Mouse (Mus musculus): ENCODE measurements around the gene Naaa. TPM values are rescaled to one million over a fixed set of nuclear protein-coding genes. Genes with fewer than 3 reads are reported as not detected.

The Naaa gene
- polyA plus RNA-seq (2014; fragmentation: Illumina TruSeq; extraction: RNeasy Lipid Tissue Mini Kit (QIAGEN cat#74804); ENCODE audit: low read depth, low replicate concordance) = 19.8 TPM

DNA sequence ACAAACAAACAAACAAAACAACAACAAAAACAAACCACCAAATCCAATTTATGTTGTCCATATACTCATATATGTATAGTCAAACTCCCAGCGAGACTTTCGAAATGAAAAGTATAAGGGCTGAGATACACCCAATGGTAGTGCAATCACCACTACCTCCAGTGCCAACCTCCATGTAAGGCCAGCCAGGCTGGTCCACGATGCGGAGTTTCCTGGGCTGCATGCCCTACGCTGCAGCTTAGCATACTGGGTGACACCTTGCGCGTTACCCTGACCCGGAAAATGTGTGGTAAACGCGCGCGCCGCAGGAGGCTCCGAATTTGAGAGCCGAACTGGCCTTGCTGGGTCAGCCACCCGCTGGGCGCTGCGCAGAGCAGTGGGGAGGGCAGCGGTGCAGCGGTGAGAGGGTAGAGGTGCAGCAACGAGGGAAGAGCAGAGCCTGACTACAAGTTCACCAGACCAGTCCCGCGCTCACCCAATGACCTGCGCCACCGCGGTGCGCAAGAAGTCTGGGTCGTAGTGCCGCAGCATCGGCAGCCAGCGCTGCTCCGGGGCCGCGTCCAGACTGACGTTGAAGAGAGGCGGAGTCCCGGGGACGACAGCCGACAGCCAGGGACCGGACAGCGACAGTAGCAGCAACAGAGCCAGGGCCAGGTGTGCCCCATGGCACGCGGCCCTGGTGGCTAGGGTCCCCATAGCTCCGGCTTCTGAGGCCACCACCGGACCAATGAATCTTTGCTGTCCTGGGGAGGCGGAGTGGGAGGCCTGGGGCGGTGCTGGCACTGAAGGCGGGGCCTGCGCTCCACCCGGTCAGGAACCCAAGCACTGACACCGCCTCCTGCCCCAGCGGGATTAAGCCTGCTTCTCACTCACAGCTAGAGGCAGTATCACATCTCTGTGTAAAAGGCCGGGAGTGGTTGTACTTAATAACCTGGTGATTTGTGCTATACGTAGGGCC is at the start of gene Naaa:
Gene Naaa, minus strand, starts transcription at position 734 of the 958 bp plus-strand sequence.

DNA sequence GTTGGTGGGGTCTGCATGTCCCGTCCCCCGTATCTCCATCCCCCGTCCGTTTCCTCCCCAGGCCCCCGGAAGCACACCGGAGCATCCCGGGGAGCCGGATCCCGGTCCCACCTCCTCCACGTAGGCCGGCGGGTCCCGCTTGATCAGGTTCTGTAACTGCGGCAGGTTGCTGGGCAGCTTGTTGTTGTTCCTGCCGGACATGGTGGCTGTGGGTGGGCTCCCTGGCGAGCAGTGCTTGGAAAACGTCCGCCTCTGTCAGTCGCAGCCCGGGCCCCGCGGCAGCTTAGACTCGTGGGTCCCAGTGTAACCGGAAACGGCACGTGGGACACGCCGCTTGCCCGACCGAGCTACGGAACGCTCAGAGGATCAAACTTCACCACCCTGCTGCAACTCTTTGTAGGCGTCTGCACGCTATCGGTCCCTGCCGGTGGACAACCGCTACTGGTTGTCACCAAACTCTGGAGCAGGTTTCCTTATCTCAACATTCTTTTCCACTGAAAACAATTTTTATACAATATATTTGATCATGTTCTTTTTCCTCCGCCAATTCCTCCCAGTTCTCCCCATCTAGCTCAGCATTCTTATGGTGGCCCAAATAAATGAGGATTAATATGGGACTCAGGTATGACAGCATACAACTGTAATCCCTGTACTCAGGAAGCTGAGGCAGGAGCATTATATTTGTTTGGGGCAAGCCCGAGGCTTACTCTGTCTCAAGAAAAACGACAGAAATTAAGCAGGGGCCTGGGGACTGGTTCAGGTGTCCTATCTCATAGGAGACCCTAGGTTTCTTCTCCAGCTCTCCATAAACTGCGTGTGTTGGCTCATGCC is 31.9 kb upstream of the Naaa start, which contains the start of gene Sdad1:
Gene Sdad1, minus strand, starts transcription at position 799 of the 831 bp plus-strand sequence.

DNA sequence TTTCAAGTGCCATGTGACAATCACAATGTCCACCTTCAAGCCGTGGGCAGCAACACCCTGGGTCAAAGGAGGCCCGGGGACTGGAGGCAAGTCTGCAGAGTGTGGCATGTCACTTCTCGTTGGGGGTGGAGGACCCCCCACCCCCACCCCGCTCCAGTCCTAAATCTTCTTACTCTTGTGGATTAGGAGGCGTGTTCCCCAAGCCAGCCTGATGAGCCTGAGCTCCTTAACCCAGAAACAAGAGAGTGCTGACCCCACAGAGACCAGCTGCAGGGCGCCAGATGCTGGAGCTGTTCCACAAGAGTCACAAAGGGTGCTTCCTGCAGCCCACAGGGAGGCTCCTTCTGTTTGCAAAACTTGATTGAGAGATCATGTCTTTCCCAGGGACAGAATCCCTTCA is 21.8 kb downstream of the Naaa start, which contains the start of gene Ppef2:
Gene Ppef2, minus strand, starts transcription at position 61 of the 400 bp plus-strand sequence.

DNA sequence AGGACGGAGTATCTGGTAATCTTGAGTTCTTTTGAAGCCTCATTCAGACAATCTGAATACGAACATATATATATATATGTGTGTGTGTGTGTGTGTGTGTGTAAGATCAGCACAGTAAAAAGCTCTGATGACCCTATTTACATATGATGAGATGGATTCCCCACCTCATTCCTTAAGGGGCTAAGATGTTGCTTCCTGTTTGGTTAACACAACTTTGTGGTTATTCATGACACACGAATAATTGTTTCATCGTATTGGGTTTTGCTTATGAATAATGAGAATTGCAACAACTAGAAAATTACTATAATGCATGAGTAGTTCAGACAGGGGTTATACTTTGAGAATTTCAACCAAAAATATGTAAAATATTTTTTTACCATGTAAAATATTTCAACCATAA is 62.7 kb downstream of the Naaa start, which contains the start of gene U90926:
Gene U90926, minus strand, starts transcription at position 101 of the 400 bp plus-strand sequence.

Other genes starting within 250 kb of the Naaa start
- gene Cdkl2, start 234.3 kb downstream of the Naaa start, polyA plus RNA-seq (2014; fragmentation: Illumina TruSeq; extraction: RNeasy Lipid Tissue Mini Kit (QIAGEN cat#74804); ENCODE audit: low read depth, low replicate concordance) = 19.8 TPM
- gene G3bp2, start 194.5 kb downstream of the Naaa start, polyA plus RNA-seq (2014; fragmentation: Illumina TruSeq; extraction: RNeasy Lipid Tissue Mini Kit (QIAGEN cat#74804); ENCODE audit: low read depth, low replicate concordance) = 249 TPM
- 164 TPM for gene Uso1, start 140.2 kb downstream of the Naaa start, polyA plus RNA-seq (2014; fragmentation: Illumina TruSeq; extraction: RNeasy Lipid Tissue Mini Kit (QIAGEN cat#74804); ENCODE audit: low read depth, low replicate concordance)
- gene U90926, start 62.8 kb downstream of the Naaa start, polyA plus RNA-seq (2014; fragmentation: Illumina TruSeq; extraction: RNeasy Lipid Tissue Mini Kit (QIAGEN cat#74804); ENCODE audit: low read depth, low replicate concordance) = not detected
- not detected for gene Ppef2, start 21.9 kb downstream of the Naaa start, polyA plus RNA-seq (2014; fragmentation: Illumina TruSeq; extraction: RNeasy Lipid Tissue Mini Kit (QIAGEN cat#74804); ENCODE audit: low read depth, low replicate concordance)
- gene Sdad1, start 32.3 kb upstream of the Naaa start, polyA plus RNA-seq (2014; fragmentation: Illumina TruSeq; extraction: RNeasy Lipid Tissue Mini Kit (QIAGEN cat#74804); ENCODE audit: low read depth, low replicate concordance) = 17.4 TPM
- gene Cxcl9, start 49.9 kb upstream of the Naaa start, polyA plus RNA-seq (2014; fragmentation: Illumina TruSeq; extraction: RNeasy Lipid Tissue Mini Kit (QIAGEN cat#74804); ENCODE audit: low read depth, low replicate concordance) = 4.6 TPM
- 22.9 TPM for gene Art3, start 53.7 kb upstream of the Naaa start, polyA plus RNA-seq (2014; fragmentation: Illumina TruSeq; extraction: RNeasy Lipid Tissue Mini Kit (QIAGEN cat#74804); ENCODE audit: low read depth, low replicate concordance)
- 7.6 TPM for gene Cxcl10, start 70.7 kb upstream of the Naaa start, polyA plus RNA-seq (2014; fragmentation: Illumina TruSeq; extraction: RNeasy Lipid Tissue Mini Kit (QIAGEN cat#74804); ENCODE audit: low read depth, low replicate concordance)
- 38.8 TPM for gene Nup54, start 157.0 kb upstream of the Naaa start, polyA plus RNA-seq (2014; fragmentation: Illumina TruSeq; extraction: RNeasy Lipid Tissue Mini Kit (QIAGEN cat#74804); ENCODE audit: low read depth, low replicate concordance)
- gene Scarb2, start 228.7 kb upstream of the Naaa start, polyA plus RNA-seq (2014; fragmentation: Illumina TruSeq; extraction: RNeasy Lipid Tissue Mini Kit (QIAGEN cat#74804); ENCODE audit: low read depth, low replicate concordance) = 130 TPM